Mouse (Mus musculus): ENCODE data around the gene Dgkb.

The Dgkb gene

GRCm38 (mm10) chr12:37817426-37817825, at the start of gene Dgkb:
Gene Dgkb (plus strand): TSS chr12:37817726.
- no peak for DNase-seq (ENCODE audit: low spot score)

GRCm38 (mm10) chr12:37769844-37770243, 47.7 kb upstream of the Dgkb start:
- DNase-seq (ENCODE audit: low spot score), result no peak

- DNase-seq (ENCODE audit: low spot score), result peak; percentile 3
These were observed 43.7 kb upstream of the Dgkb start for GRCm38 (mm10) chr12:37773681-37774357.

- no peak for DNase-seq (ENCODE audit: low spot score)
These were observed 42.9 kb upstream of the Dgkb start for GRCm38 (mm10) chr12:37774591-37774990.

GRCm38 (mm10) chr12:37796265-37796928, 21.1 kb upstream of the Dgkb start:
- DNase-seq (ENCODE audit: low spot score), result no peak

GRCm38 (mm10) chr12:37814122-37814521, 3.4 kb upstream of the Dgkb start:
- no peak for DNase-seq (ENCODE audit: low spot score)

- DNase-seq (ENCODE audit: low spot score), result no peak
These were observed 3.7 kb downstream of the Dgkb start for GRCm38 (mm10) chr12:37821052-37821810.

- DNase-seq (ENCODE audit: low spot score), result no peak
These were observed 62.8 kb downstream of the Dgkb start for GRCm38 (mm10) chr12:37880042-37881017.

- DNase-seq (ENCODE audit: low spot score), result no peak
These were observed 63.9 kb downstream of the Dgkb start for GRCm38 (mm10) chr12:37881376-37881775.

- no peak for DNase-seq (ENCODE audit: low spot score)
These were observed 65.3 kb downstream of the Dgkb start for GRCm38 (mm10) chr12:37882796-37883195.

GRCm38 (mm10) chr12:37883781-37884180, 66.3 kb downstream of the Dgkb start:
- no peak for DNase-seq (ENCODE audit: low spot score)

GRCm38 (mm10) chr12:37888591-37888990, 71.1 kb downstream of the Dgkb start:
- no peak for DNase-seq (ENCODE audit: low spot score)

GRCm38 (mm10) chr12:37889431-37889830, 71.9 kb downstream of the Dgkb start:
- no peak for DNase-seq (ENCODE audit: low spot score)

GRCm38 (mm10) chr12:37891336-37891735, 73.8 kb downstream of the Dgkb start:
- no peak for DNase-seq (ENCODE audit: low spot score)

- DNase-seq (ENCODE audit: low spot score), result no peak
These were observed 124.6 kb downstream of the Dgkb start for GRCm38 (mm10) chr12:37942163-37942562.

- DNase-seq (ENCODE audit: low spot score), result no peak
These were observed 138.7 kb downstream of the Dgkb start for GRCm38 (mm10) chr12:37956193-37956592.

GRCm38 (mm10) chr12:37971482-37971881, 154.0 kb downstream of the Dgkb start:
- DNase-seq (ENCODE audit: low spot score), result no peak

- no peak for DNase-seq (ENCODE audit: low spot score)
These were observed 161.1 kb downstream of the Dgkb start for GRCm38 (mm10) chr12:37978498-37979187.

- no peak for DNase-seq (ENCODE audit: low spot score)
These were observed 167.8 kb downstream of the Dgkb start for GRCm38 (mm10) chr12:37985352-37985751.

GRCm38 (mm10) chr12:37988066-37988591, 170.6 kb downstream of the Dgkb start:
- DNase-seq (ENCODE audit: low spot score), result no peak

GRCm38 (mm10) chr12:37993221-37993620, 175.7 kb downstream of the Dgkb start:
- no peak for DNase-seq (ENCODE audit: low spot score)
